Mouse (Mus musculus) right cerebral cortex, postnatal 10 days (tissue): ENCODE data around the gene Prpsap1.

ENCODE experiments used
- DNase-seq, 2 experiments: peaks; one replicate each; pipeline ENCODE4 v3.0.0; 2021; ENCODE audit warnings: low spot score in 2 of 2

The Prpsap1 gene

GRCm38 (mm10) chr11:116443935-116444334, 50.1 kb downstream of the Prpsap1 start:
- no peak for DNase-seq

DNA sequence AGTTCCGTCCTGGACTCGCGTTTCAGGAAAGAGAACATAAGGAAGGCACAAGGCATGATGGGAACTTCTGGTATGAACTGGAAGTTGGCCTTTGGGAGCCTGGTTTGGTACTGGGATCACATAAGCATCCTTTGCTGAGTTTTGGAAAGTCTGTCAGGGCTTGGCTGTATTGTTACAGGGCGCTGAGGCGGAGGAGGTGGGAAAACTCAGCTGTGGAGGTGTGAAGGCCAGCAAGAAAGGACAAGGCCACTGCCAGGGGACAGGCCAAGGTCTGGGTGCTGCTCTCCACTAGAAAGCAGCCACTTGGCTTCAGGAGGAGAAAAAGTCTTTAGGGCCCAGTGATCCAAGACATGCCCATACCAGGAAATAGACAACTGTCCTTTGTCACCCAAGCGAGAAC, 50.7 kb downstream of the Prpsap1 start:
- no peak for DNase-seq

DNA sequence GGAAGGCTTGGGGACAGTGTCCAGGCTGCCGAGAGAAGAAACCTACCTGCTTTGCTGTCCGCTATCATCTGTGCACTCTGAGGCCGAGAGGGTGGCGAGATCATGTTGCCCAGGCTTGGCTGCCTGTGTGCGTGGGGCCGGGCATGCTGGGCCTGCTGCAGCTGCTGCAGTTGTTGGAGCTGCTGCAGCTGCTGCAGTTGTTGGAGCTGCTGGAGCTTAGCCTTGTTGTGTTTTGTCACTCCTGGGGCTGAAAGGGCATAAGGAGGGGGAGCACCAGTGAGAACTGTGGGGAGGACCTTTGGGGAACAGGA, 51.2 kb downstream of the Prpsap1 start:
- DNase-seq, result no peak

- no peak for DNase-seq
Measured at GRCm38 (mm10) chr11:116442129-116442866, 51.7 kb downstream of the Prpsap1 start.

DNA sequence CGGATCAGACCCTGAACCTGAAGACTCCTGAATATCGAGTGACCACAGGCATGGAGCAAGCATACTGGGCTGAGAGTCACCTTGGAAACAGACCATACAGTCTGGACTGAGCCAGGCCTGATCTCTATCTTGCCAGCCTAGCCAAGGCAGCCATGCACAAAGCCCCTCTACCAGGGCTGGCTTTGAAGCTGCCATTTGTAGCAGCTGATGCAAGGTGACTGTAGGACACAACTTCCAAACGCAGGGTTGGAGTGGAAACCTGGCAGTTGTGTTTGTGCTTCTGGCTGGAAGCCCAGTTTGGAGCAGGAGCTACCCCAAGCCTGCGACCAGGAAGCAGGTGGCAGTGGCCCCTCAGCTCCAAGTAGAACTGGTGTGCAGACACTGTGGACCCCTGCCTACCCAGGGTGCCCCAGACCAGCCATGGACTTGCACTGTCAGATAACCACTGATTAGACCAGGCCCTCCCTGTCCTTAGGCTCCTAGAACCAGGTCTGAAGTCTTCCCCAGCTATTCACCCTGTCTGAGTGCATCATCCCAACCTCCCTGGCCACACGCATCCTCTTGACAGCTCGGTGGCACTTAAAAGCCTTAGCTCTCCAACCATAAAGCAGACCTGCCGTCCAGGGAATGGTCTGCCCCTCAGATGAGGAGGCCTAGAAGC, 53.5 kb downstream of the Prpsap1 start:
- no peak for DNase-seq

DNA sequence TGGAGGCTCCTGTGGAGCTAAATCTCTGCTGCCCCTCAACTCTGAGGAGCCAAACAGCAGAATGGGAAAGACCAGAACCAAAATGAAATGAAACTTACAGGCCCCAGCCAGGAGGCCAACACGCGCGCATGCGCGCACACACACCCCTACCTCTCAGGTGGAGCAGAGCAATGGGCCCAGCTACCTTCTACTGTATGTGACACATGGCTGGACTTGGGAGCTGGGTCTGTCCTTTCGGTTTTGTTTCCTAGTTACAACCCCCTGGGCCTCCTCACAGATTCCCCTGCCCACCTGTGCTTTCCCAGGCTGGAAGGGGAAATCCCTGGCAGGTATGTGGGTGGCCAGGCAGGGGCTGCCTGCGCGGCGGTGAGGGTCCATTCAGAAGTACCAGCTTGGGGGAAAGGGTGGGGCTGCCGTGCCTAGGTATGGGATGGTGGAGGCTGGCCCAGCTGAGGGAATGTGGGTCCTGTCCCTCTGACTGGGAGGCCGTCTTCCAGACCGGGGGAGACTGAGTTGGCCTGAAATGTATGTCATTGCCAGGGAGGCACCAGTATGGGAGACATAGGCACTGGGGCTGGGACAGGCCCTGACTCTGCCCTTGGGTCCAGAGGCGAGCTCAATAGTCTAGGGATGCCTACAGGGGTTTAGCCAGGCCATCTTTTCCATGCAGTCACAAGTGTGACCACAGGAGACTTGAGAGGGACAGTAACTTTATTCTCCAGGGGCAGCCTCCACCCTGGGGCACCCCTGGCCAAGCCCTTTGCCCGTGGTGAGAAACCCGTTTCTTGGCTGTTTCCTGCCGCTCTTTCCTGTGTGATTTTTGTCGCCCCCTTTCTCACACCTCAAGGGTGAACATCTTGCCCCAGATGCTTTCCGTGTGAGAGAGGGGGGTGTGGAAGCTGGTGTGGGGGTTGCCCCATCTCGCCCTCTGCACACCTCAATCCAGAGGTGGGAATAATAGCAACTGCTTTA, 54.4 kb downstream of the Prpsap1 start:
- DNase-seq, result no peak

DNA sequence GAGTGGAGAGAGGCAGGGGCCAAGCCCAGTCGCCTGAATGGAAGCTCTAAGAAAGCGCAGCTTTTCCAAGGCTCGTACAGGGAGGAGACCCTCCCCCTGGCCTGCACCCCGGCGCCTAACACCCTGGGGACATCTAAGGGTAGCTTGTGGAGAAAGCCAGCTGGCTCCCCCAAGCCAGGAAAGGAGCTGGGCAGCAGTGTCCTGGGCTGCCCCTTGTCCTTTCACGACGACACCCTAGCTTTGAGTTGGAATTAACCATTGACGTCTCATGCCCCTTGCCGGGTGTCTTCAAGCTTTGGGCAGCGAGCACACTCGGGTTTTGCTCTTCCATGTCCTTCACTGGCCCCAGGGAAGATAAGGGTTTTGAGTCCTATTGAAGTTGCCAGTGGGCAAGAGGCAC, 56.5 kb downstream of the Prpsap1 start:
- DNase-seq, result no peak

GRCm38 (mm10) chr11:116436725-116437331, 57.2 kb downstream of the Prpsap1 start:
- DNase-seq, result no peak

DNA sequence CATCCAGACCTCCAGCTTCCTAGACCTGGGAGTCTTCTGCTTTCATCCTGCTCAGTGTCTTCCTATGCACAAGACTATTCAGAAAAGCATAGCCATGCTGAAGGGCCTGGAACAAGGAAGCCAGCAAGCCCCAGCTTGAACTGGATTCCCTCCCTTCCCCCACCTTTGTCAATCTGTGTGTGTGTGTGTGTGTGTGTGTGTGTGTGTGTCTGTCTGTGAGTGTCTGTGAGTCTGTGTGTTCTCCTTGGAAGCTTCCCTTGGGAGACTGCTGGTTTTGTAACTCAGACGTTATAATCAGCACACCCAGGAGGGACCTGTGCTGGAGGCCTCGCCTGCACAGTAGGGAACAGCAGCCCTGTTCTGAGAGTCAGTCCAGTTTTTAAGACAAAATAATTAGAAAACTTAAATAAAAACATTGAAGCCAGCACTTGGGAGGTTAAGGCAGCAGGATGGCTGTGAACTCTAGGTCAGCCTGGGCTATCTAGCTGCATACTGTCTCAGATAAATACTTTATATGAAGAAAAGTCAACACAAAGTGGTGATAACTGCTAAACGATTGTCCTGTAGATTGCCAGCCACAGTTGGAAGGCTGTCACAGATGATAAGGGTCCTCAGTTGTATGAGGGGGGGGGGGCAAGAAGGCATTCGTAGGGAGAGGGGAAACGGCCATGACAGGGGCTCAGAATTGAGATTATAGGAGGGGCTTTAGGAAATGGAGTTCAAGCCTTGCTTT, 57.8 kb downstream of the Prpsap1 start:
- DNase-seq, result no peak

DNA sequence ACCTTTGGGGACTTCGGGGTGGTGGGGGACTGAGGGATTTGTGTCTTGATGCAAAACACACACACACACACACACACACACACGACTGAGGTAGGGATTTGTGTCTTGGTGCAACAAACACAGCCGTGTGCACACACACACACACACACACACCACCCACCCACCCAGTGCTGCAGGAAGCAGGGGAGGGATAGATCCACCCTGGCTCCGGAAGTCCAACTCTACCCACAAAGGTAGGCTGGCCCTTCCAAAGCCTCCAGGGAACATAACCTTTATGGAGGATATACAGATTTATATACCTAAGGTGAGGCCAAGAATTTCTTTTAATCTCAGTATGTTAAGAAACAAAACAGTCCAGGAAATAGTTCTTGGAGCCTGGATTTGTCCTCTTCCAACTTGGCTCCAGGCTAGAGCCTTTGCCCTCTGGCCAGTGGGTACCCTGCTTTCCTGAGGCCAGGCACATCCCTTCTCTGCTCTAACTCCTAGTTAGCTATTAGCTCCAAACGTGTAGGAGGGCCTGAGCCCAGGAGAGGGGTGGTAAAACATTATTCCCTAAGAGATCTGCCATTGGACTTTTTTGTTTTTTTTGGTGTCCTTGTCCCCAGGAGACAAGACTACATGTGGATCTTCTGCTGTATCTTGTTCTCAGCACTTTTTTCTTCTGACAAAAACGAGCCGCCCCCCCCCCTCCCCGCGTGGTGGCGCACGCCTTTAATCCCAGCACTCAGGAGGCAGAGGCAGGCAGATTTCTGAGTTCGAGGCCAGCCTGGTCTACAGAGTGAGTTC, 58.8 kb downstream of the Prpsap1 start:
- no peak for DNase-seq

DNA sequence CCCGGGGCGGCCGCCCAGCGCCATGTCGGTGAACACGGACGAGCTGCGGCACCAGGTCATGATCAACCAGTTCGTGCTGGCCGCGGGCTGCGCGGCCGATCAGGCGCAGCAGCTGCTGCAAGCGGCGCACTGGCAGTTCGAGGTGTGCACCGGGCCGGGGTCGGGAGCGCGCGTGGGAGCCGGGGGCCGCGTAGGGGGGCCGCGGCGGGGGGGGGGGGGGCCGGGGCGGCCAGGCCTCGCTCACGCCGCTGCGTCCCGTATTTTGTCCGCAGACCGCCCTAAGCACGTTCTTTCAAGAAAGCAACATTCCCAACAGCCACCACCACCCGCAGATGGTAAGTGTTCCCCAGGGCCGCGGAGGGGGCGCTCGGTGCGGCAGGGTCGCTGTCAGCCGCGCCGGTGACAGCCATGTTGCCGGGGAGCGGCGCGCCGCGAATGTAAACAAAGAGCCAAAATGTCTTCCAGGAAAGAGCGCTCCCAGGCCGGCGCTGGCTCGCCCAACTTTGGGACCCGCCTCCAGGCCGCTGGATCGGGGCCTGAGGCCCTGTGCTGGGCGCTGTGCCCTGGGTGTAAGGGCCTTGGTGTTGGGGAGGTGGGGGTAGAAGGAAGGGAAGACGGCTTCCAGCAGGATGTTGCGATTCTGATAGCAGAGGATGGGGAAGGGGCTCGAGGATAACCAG, 59.6 kb downstream of the Prpsap1 start:
- peak; percentile 76 to 81 for DNase-seq

DNA sequence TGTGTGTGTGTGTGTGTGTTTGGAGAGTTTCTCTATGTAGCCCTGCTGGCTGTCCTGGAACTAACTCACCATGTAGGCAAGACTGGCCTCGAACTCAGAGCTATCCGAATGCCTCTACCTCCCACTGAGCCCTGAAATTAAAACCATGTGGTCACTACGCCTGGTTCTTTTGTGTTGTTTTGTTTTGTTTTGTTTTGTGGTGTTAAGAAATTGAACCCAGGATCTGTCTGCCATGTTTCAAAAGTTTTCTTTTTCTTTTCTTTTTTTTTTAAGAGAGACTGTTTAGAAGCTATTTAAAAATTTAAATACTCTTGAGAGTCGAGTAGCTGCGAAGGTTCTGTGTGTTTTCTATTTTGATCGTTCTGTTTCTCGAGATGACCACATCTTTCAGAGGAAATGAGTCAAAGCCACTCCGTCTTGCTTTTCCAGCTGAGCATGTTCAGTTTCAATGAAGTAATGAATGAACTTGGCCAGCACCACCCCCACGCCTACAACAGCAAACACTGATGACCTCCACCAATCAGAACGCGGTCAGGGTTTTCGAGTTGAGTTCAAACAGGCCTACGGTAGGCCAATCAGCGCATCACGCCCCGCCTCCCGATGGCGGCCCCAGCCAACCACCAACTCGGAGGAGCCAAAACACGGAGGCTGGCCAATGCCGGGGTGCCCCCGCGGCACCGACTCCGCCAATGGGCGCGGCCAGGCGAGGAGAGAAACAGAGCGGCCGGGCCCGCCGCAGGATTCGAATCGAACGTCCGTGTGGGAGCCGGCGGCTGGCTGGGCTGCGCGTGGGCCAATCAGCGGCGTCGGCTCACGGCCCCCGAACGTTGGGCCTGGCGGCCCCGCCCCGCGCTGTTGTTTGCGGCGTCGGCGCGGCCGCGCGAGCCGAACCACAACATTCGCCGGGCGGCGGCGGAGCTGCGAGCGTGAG, 60.4 kb downstream of the Prpsap1 start, which contains the start of gene Ubald2:
Gene Ubald2, plus strand, starts transcription at position 739 of the 931 bp plus-strand sequence.
- peak; percentile 100 for DNase-seq

DNA sequence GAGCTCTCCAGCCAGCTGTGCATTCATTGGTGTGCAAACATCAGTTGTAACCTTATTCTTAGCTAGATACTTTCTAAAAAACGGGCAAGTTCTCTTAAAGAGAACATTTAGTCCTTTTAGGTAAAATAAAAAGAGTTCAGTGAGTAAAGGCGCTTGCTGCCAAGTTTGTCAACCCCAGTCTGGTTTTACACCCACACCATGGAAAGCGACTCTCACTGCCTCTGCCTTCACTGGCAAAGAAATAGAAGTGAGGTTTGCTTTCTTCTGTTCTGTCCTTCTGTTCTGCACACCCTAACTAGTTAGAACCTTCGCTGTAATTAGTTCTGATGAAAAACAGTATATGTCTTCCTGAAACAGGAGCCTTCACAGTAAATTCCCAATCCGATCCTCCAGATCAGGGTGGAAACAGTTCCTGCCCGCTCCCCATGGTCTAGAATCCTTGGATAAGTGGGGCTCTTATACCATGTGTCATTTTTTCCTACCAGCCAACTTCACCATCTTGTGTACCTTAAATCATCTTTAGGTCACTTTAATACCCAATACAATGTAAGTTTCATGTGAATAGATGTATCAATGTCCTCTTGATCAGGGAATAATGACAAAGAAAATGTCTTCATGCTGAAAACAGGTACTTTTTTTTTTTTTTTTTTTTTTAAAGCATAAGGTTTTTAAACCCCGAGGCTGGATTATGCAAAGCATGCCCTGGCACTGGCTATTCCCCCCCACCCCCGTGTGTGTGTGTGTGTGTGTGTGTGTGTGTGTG, 61.2 kb downstream of the Prpsap1 start:
- DNase-seq, result peak; percentile 64 to 66

DNA sequence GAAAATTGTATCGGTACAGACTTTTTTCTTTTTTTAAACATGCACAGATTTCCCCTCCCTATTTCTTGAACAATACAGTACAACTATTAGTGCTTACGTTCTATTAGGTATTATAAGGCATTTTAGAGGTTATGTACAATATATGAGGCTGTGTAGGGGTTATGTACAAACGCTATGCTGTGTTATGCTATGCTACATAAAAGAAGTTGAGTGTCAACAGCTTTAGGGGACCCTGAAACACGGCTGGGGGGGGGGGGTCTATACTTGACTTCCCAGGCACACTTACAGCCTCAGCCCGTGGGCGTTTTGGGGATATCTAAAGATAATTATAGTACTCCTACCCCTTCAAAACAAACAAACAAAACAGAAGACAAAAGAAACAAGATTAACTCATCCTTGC, 61.9 kb downstream of the Prpsap1 start:
- DNase-seq, result no peak

- DNase-seq, result no peak
Measured at GRCm38 (mm10) chr11:116431428-116432077, 62.4 kb downstream of the Prpsap1 start.

- no peak for DNase-seq
Measured at GRCm38 (mm10) chr11:116430723-116431427, 63.1 kb downstream of the Prpsap1 start.
